Mouse (Mus musculus): ENCODE data around the gene BC049715.

DNA sequence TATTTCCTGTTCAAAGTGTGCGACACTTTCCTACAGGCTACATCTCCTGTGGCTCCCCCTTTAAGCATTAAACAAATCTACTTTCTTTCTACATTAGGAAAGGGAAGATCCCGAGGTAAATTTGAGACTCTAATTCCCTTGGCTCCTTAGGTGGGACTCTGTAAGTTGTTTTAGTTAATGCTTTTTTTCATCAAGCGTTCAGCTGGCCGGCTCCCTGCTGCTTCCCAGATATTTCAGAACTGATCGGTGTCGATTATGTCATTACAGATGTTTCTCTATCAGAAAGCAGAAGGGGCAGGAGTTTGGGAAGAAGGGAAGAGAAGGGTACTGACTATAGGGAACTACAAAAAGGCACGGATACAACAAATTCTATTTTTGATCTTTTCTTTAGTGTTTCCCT, 310 bp upstream of the BC049715 start:
- TF ChIP-seq CTCF (IDR thresholded peaks at IDR 0.05), result no peak
- TF ChIP-seq POLR2A (IDR thresholded peaks at IDR 0.05; ENCODE audit: insufficient read depth, low read depth, low read length), result no peak
